Mouse (Mus musculus) ovary, adult 18-20 months (tissue): ENCODE measurements around the gene Apbb1.

Experiments
- DNase-seq: peaks from one replicate; pipeline ENCODE4 v3.0.0; 2022; ENCODE audit warnings: low spot score, mixed read lengths

Gene Apbb1

GRCm38 (mm10) chr7:105581094-105581703, at the start of gene Apbb1:
Apbb1 (minus strand) TSS chr7:105581653.
- DNase-seq: peak; percentile 50

DNA sequence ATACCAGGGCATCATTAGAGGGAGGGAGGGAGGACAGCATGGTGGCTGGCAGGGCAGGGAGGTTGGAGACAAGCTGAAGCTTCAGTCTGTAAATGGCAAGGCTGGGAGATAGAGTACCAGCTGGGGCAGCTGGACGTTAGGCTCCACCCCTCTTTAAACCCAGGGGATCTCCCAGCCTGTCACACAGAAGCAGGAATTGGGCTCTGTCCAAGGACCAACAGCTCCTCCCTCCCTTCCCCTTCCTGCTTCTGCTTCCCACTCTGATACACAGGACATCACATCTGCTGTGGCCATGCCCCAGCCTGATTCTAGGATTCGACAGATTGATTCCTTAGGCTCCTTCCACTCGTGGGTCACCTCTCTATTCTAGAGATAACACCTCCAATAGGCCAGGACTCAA, 47.2 kb upstream of the Apbb1 start:
- no peak for DNase-seq

GRCm38 (mm10) chr7:105625397-105625796, 43.9 kb upstream of the Apbb1 start:
- DNase-seq: no peak

DNA sequence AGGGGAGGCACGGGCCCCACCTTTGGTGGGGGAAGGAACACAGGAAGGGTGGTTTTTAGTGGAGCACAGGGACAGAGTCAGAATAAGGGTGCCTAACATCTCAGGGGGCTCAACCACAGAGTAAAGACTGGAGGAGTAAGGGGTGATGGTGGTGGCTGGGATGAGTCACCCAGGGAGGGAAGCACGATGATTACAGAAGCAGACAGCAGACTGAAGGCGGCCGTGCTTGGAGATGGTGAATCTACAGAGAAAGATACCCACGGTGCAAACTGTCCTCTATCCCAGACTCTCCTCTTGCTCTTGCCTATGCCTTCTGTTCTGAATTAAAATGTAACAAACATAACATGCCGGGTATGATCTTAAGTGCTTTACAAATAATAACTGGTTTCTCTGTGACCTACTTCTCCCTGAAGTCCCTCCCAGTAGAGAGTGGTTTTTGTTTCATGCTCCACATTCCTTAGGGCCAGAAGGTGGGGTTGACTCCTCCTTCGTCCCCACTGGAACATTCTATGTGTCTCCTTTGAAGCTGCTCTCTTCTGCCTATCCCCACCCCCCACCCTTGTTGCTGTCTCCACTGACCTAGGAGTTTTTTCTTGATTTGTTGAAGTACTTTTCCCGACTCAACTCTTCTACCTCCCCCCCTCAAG, 40.3 kb upstream of the Apbb1 start:
- DNase-seq: no peak

- no peak for DNase-seq
Observed at GRCm38 (mm10) chr7:105621053-105621452, 39.6 kb upstream of the Apbb1 start.

GRCm38 (mm10) chr7:105619701-105620100, 38.2 kb upstream of the Apbb1 start:
- DNase-seq: no peak

- no peak for DNase-seq
Observed at GRCm38 (mm10) chr7:105617810-105618209, 36.4 kb upstream of the Apbb1 start.

- DNase-seq: no peak
Observed at GRCm38 (mm10) chr7:105616561-105616960, 35.1 kb upstream of the Apbb1 start.

- no peak for DNase-seq
Observed at GRCm38 (mm10) chr7:105615720-105616119, 34.3 kb upstream of the Apbb1 start.

- no peak for DNase-seq
Observed at GRCm38 (mm10) chr7:105614400-105614799, 32.9 kb upstream of the Apbb1 start.

DNA sequence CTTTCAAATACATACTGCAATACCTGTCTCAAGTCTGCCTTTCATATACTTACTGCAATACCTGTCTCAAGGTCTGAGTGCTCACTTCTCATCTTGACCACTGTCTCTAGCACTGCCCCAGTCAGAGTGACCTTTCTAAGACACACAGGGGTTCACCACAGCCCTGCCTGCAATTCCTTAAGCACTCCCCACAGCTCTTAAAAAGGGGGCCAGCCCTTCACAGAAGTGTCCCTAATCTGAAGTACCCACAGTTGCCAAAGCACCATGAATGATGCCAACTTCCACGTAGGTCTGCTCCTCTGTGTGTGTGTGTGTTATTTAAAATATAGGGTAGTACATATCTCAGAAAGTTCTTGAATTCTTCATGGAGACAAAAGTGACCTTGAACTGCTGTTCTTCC, 30.3 kb upstream of the Apbb1 start:
- no peak for DNase-seq

- DNase-seq: no peak
Observed at GRCm38 (mm10) chr7:105608467-105608866, 27.0 kb upstream of the Apbb1 start.

- DNase-seq: peak; percentile 23
Observed at GRCm38 (mm10) chr7:105602860-105603623, 21.6 kb upstream of the Apbb1 start.

GRCm38 (mm10) chr7:105590097-105590496, 8.6 kb upstream of the Apbb1 start:
- DNase-seq: no peak

DNA sequence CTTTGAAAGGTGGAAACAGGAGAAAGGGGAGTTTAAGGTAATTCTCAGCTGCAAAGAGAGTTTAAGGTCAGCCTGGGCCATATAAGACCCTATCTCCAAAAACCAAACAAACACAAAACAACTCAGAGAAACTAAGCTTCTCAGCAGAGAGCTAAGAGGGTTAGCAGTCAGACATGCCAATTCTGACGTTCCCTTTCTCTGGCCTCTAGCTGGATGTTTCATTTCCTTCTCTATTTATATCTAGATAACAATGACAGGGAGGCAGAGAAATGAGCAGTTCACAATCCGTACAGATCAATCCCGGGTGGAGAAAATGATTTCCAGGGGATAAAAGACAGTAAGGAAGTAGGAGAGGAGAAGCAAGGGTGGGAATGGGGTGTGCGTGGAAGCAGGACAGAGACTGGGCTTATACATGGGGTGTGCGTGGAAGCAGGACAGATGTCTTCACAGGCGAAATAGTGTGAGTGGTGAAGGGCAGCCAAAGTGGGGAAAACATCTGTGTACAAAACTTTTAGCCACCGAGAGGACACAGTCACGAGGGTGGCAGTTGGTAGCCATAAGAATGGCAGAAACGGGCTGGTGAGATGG, 7.0 kb upstream of the Apbb1 start:
- no peak for DNase-seq

DNA sequence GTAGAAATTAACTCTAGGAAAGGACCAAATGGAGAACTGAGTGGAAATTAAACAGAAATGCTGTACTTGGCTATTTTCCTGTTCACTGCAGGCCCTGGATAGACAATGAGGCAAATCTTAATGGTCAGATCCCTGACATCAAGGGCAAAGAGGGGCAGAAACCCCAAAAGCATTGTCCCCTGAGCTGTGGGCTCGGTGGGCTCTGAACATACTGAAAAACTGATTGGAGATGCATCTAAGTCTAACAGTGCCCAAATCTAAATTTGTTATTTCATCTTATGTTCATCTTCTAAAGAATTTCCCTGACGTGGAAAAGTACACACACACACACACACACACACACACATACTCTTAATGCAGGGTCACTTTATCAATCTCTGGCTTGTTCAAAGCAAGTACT, 506 bp upstream of the Apbb1 start:
- DNase-seq: no peak

- no peak for DNase-seq
Observed at GRCm38 (mm10) chr7:105580627-105581089, 795 bp downstream of the Apbb1 start.

GRCm38 (mm10) chr7:105578481-105578880, 3.0 kb downstream of the Apbb1 start:
- no peak for DNase-seq

GRCm38 (mm10) chr7:105577377-105577871, 4.0 kb downstream of the Apbb1 start:
- no peak for DNase-seq

- no peak for DNase-seq
Observed at GRCm38 (mm10) chr7:105576166-105576748, 5.2 kb downstream of the Apbb1 start.

- DNase-seq: no peak
Observed at GRCm38 (mm10) chr7:105574537-105574936, 6.9 kb downstream of the Apbb1 start.

- no peak for DNase-seq
Observed at GRCm38 (mm10) chr7:105572949-105573348, 8.5 kb downstream of the Apbb1 start.
